Mouse (Mus musculus) megakaryocyte, embryonic 14.5 days (primary cell): ENCODE measurements around the gene Fzd2.

Source experiments
- FLI1 ChIP-seq: IDR thresholded peaks from 2 replicates; pipeline ENCODE4 v1.6.1; 2012; ENCODE audit warnings: low read length, inconsistent platforms, mixed read lengths
- GATA1 ChIP-seq: IDR thresholded peaks from 3 replicates; pipeline ENCODE4 v1.6.1; 2012; ENCODE audit warnings: mixed read lengths, low read length, inconsistent platforms, borderline replicate concordance

DNA sequence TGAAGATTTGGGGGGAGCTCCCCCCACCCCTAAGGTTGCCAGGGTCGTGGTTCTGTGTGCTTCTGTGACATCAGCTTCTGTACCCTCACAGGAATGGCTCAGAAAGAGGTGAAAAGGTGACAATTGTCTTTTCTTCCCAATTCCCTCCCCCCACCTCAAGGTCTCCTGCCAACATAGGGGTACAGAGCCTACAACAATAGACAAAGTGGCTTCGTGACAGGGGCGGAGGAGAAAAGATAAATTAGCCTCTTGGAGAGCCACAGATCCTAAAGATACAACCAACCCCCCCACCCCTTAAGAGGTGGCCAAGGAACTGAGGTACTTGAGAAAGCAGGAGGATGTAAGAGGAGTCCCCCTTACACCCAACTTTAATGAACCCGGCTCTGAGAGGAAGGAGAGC lies 4.5 kb downstream of the Fzd2 start:
- no peak for TF ChIP-seq GATA1
- no peak for TF ChIP-seq FLI1
